Mouse (Mus musculus) cortical plate, adult 2 months (tissue): ENCODE data around the gene Efcab12.

Experiments
- CTCF ChIP-seq: fragments of 200-500 bp; IDR thresholded peaks from 2 replicates; pipeline ENCODE4 v1.5.1; 2011; ENCODE audit warnings: mild to moderate bottlenecking, control low read depth, low read length; ENCODE audit not compliant: insufficient read depth; ENCODE audit errors: extremely low read depth
- POLR2A ChIP-seq: fragments of 200-500 bp; IDR thresholded peaks from 2 replicates; pipeline ENCODE4 v1.6.1; 2011; ENCODE audit warnings: mild to moderate bottlenecking, low read length, control low read depth; ENCODE audit not compliant: insufficient read depth; ENCODE audit errors: extremely low read depth

GRCm38 (mm10) chr6:115884018-115884417, 45.8 kb upstream of the Efcab12 start:
- no peak for TF ChIP-seq POLR2A
- TF ChIP-seq CTCF, result no peak
